Mouse (Mus musculus) stomach, embryonic 14.5 days (tissue): ENCODE data around the gene Gm10490. TPM values are rescaled to one million over a fixed set of nuclear protein-coding genes. Genes with fewer than 3 reads are reported as not detected.

Experiments
- ATAC-seq: fragments of 200-750 bp; cut with Nextera tagmentation; 2 replicates; pipeline ENCODE4 v1.8.0; 2017; ENCODE audit warnings: low read depth, moderate TSS enrichment; ENCODE audit not compliant: insufficient number of reproducible peaks, insufficient read depth, low FRiP score
- H3K27ac ChIP-seq: fragments of 300-500 bp; sonication (generic); 2 replicates; pipeline ENCODE4 v1.5.1; 2014; ENCODE audit warnings: mild to moderate bottlenecking, low read length, moderate library complexity, mixed read lengths
- H3K27me3 ChIP-seq: fragments of 300-500 bp; sonication (generic); 2 replicates; pipeline ENCODE4 v1.6.1; 2014; ENCODE audit warnings: low read length, control low read depth, mixed read lengths; ENCODE audit not compliant: control insufficient read depth, insufficient read depth
- H3K36me3 ChIP-seq: fragments of 300-500 bp; sonication (generic); 2 replicates; pipeline ENCODE4 v1.6.1; 2014; ENCODE audit warnings: mild to moderate bottlenecking, control low read depth, low read length, moderate library complexity, mixed read lengths; ENCODE audit not compliant: control insufficient read depth, insufficient read depth
- H3K4me1 ChIP-seq: fragments of 300-500 bp; sonication (generic); 2 replicates; pipeline ENCODE4 v1.6.1; 2014; ENCODE audit warnings: low read length, control low read depth, mixed read lengths; ENCODE audit not compliant: control insufficient read depth, insufficient read depth
- H3K4me2 ChIP-seq: fragments of 300-500 bp; sonication (generic); replicated peaks from 2 replicates; pipeline ENCODE4 v1.6.1; 2014; ENCODE audit warnings: low read depth, low read length, control low read depth
- H3K4me3 ChIP-seq: fragments of 300-500 bp; sonication (generic); 2 replicates; pipeline ENCODE4 v1.5.1; 2014; ENCODE audit warnings: low read depth, low read length, control low read depth
- H3K9ac ChIP-seq: fragments of 300-500 bp; sonication (generic); replicated peaks from 2 replicates; pipeline ENCODE4 v1.6.1; 2014; ENCODE audit warnings: low read depth, mild to moderate bottlenecking, control low read depth, low read length, moderate library complexity, mixed read lengths
- H3K9me3 ChIP-seq: fragments of 300-500 bp; sonication (generic); 2 replicates; pipeline ENCODE4 v1.6.1; 2016; ENCODE audit warnings: low read depth, low read length, control low read depth; ENCODE audit not compliant: control insufficient read depth
- WGBS: fragments of 180-500 bp; shearing (Covaris S2); extraction: QIAGEN DNeasy Blood & Tissue Kit; methylation state at CpG from one replicate; pipeline ENCODE4 v1.1.7; 2014; 5-methylcytosine and 5-hydroxymethylcytosine counted together
- polyA plus RNA-seq: library from polyadenylated mRNA; unstranded; fragments of >200 nt; fragmentation: Nextera tagmentation; extraction: Ambion mirVana; gene quantifications from 2 replicates; pipeline ENCODE4 v1.2.1, GENCODE M21; 2014

Gene Gm10490
- polyA plus RNA-seq, 1 experiment from 2014 or later = not detected

DNA sequence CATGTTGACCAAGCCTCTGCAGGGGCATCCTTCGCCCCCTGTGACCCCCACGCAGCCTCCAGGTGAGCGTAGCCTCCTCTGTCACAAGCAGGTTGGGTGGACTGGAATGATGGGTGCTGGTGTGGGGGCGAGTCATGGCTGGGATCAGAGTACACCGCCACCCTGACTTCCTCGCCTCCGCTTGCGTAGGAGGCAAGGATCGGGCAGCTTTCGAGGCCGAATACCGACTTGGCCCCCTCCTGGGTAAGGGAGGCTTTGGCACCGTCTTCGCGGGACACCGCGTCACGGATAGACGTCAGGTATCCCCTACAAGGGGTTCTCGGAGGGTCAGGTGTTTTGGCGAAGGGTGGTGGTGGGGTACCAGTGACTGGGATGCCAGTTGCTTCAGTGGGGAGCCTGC lies 30.8 kb upstream of the Gm10490 start:
- H3K36me3 ChIP-seq = peaks cover 2% of the 10 kb centered on the region; the same call in 1 of the 2 replicates
- H3K27me3 ChIP-seq = no peaks in the 10 kb centered on the region
- H3K27ac ChIP-seq = no peak overlapping the region
- peak overlapping the region; percentile 85 for H3K4me2 ChIP-seq
- H3K4me3 ChIP-seq = peak overlapping the region; percentile 35
- H3K4me1 ChIP-seq = no peaks in the 10 kb centered on the region
- H3K9ac ChIP-seq = no peak overlapping the region; the same call in 1 of the 2 replicates
- 25% methylated on average over 21 of the region's 21 CpGs for WGBS
- no peaks in the 10 kb centered on the region for H3K9me3 ChIP-seq
- ATAC-seq = peak; percentile 16; the same call in 1 of the 2 replicates

DNA sequence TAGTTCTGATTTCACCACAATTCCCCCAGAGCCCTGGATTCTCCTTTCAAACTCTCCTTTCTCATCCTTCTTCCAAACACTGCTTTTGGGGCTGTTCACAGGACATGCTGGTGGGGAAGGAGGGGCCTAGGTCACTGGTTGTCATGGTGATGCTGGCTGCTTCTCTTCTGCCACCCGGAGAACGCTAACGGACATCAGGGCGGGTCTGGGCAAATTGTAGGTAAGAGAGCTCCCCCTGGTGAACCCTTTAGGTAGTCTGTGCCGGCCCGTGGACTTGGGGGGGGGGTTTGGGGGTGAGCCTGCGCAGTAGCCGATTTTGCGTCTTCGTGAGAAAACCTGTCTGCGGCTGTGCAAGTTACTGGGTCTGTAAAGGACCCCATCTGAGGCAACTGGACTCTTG lies 29.5 kb upstream of the Gm10490 start:
- no peaks in the 10 kb centered on the region for H3K27me3 ChIP-seq
- H3K36me3 ChIP-seq = no peaks in the 10 kb centered on the region
- H3K4me3 ChIP-seq = no peak overlapping the region
- no peaks in the 10 kb centered on the region for H3K4me1 ChIP-seq
- H3K9ac ChIP-seq = no peak overlapping the region
- WGBS = 10% methylated on average over 11 of the region's 11 CpGs
- no peak; the same call in 1 of the 2 replicates for ATAC-seq
- H3K9me3 ChIP-seq = no peaks in the 10 kb centered on the region
- no peak overlapping the region for H3K27ac ChIP-seq
- H3K4me2 ChIP-seq = peak overlapping the region; percentile 28; the same call in 1 of the 2 replicates

DNA sequence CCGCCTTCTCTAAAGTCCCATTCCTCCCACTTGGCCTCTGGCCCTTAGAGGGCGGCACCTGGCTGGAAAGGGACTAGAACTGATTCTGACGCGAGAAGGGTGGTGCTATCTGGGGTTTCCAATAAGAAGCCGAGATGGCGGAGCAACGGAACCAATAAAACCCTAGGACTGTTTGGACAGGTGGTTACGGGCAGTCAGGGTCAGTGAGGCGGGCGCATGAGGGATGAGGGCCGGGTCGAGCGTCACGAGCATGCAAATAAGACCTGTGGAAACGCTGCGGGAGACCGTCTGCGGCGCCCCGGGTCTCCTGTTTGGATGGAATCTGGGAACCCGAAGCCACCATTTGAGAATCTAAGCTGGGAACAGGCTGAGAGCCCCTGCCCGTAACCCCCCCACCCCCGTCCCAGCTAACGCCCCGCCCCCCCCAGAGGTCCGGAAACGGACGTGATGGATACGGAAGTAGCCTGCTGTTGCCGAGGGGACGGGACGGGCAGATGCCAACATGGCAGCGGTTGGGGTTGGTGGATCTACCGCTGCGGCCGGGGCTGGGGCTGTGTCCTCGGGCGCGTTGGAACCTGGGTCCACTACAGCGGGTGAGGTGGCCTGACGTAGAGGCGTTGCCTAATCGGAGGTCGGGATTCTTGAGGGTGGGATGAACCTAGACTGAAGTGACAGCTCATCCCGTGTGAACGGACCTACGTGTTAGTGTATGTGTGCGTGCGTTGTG lies 25.3 kb upstream of the Gm10490 start, which contains the start of gene Slc35a2:
Gene Slc35a2, plus strand, starts transcription at position 188 of the 727 bp plus-strand sequence.
- 22% methylated on average over 49 of the region's 49 CpGs for WGBS

DNA sequence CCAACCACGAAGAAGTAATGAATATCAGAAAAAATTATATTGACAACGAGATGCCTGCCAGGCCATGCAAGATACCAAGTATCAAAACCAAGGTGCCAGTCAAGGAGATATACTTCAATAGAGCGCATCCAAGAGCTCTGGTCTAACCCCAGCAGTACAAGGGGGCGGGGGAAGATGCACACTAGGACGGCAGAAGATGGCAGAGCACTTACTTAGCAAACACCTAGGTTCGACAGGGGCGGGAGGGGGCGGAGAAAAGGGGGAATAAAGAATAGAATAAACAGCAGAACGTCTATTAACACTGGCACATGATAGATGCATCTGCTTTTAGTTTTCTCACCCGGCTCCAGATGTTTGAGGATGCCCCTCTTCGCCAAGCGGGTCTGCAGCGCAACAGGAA lies 11.1 kb upstream of the Gm10490 start:
- Histone ChIP-seq H3K27ac (no peak overlapping the region), H3K27me3 (no peaks in the 10 kb centered on the region), H3K9me3 (no peaks in the 10 kb centered on the region), H3K4me3 (peak overlapping the region; percentile 51), H3K4me1 (no peaks in the 10 kb centered on the region), H3K36me3 (no peaks in the 10 kb centered on the region; the same call in 1 of the 2 replicates), H3K9ac (peak overlapping the region; percentile 33; the same call in 1 of the 2 replicates), H3K4me2 (peak overlapping the region; percentile 45)
- ATAC-seq = no peak
- 32% methylated on average over 13 of the region's 13 CpGs for WGBS

More for the DNA sequence above, 25.3 kb upstream of the Gm10490 start, which contains the start of gene Slc35a2:
- Histone ChIP-seq H3K9ac (peak within 1 kb of the TSS; percentile 25), H3K4me2 (peak within 1 kb of the TSS; percentile 59), H3K4me1 (no peaks in the 10 kb centered on the region), H3K27me3 (no peaks in the 10 kb centered on the region), H3K9me3 (no peaks in the 10 kb centered on the region), H3K36me3 (no peaks in the 10 kb centered on the region), H3K4me3 (peak within 1 kb of the TSS; percentile 46), H3K27ac (peak within 1 kb of the TSS; percentile 67)
- ATAC-seq = peak; percentile 92

DNA sequence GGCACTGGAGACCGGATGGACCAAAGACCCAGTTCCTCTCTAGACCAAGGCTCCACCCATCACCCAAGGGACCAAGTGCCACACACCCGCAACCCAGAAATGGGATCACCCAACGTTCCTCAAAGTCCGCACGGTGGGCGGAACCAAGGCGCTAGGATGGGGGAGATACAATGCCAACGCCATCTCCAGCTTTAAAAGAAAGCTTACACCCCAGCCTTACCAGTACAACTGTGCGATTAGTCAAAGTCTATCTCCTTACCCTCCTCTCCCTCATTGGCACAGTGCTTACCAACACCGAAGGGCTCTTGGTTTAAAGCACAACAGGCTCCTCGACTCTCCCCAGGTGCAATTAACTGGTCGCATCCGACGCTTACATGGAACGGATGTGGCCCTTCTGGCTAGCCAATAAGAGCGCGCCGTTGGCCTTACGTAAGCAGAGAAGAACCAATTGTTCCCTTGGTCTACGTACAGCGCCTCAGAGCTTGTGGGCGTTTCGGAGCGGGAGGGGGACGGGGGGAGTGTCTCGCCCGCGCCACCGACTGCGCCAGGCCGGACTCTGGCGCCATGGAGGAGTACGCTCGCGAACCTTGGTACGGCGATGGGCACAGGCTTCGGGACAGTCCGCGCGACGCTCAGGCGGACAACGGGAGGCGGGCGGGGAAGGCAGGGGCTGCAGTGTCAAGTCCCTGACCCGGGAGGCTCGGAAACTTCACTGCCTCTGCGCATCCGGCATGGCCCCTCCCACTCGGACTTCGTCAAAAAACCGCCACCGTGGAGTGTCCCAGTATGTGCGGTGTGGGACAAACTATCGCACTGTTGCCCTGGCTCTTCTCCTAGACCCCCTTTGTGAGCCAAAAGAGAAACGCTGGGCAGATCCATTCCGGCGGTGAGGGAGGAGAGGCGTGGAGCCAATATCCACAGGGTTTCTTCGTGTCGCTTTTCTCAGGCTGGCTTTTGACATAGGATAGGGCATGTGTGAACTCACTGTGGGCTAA lies 10.2 kb upstream of the Gm10490 start, which contains the start of the genes Pqbp1 and Timm17b:
Gene Pqbp1, minus strand, starts transcription at position 390 of the 995 bp plus-strand sequence.
Gene Timm17b, plus strand, starts transcription at position 478 of the 995 bp plus-strand sequence.
- Histone ChIP-seq H3K4me1 (no peaks in the 10 kb centered on the region), H3K27ac (peak within 1 kb of the TSS; percentile 71; the same call in 1 of the 2 replicates), H3K4me2 (peak within 1 kb of the TSS; percentile 45), H3K9me3 (no peaks in the 10 kb centered on the region), H3K27me3 (no peaks in the 10 kb centered on the region), H3K4me3 (peak within 1 kb of the TSS; percentile 51), H3K9ac (peak within 1 kb of the TSS; percentile 53), H3K36me3 (no peaks in the 10 kb centered on the region; the same call in 1 of the 2 replicates)
- 13% methylated on average over 62 of the region's 62 CpGs for WGBS
- peak; percentile 99 for ATAC-seq

DNA sequence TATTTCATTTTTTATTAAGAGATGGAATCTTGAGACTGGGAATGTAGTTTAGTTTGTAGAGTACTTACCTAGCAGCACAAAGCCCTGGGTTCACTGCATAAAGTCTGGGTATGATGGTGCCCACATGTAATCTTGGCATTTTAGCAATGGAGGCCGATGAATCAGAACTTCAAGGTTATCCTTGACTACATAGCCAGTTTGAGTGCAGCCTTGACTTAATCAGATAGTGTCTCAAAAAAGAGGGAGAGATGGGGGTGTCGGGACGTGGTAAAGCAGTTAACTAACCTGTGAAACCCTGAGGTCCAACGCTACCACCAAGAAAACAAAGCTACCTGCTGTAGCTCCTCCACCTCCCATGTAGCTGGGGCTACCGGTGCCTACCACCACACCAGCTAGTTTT lies 4.9 kb upstream of the Gm10490 start:
- H3K9ac ChIP-seq = no peak overlapping the region
- peaks cover 8% of the 10 kb centered on the region; the same call in 1 of the 2 replicates for H3K36me3 ChIP-seq
- no peak overlapping the region for H3K4me3 ChIP-seq
- H3K4me2 ChIP-seq = no peak overlapping the region
- no peaks in the 10 kb centered on the region for H3K4me1 ChIP-seq
- 90% methylated on average over 5 of the region's 5 CpGs for WGBS
- H3K9me3 ChIP-seq = no peaks in the 10 kb centered on the region
- no peak overlapping the region for H3K27ac ChIP-seq
- ATAC-seq = no peak
- H3K27me3 ChIP-seq = no peaks in the 10 kb centered on the region

DNA sequence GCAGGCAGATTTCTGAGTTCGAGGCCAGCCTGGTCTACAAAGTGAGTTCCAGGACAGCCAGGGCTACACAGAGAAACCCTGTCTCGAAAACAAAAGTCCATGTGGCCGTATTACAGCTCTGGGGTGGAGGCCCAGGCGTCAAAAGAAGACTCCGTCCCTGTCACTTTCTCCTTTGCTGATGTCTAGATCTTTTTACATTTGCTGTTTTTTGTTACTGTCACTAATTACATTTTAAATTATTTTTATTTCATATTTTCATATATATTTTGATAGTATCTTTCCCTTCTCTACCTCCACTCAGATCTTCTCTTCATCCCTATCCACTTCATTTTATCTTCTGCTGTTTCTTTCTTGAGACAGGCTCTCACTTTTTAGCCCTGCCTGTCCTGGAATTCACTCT lies 1.6 kb upstream of the Gm10490 start, which contains the start of gene Gm10491:
Gene Gm10491, minus strand, starts transcription at position 101 of the 400 bp plus-strand sequence.
- H3K36me3 ChIP-seq = peaks cover 8% of the 10 kb centered on the region; the same call in 1 of the 2 replicates
- H3K4me3 ChIP-seq = no peak within 1 kb of the TSS
- H3K9me3 ChIP-seq = no peaks in the 10 kb centered on the region
- 90% methylated on average over 5 of the region's 5 CpGs for WGBS
- no peaks in the 10 kb centered on the region for H3K27me3 ChIP-seq
- no peak within 1 kb of the TSS for H3K9ac ChIP-seq
- H3K4me2 ChIP-seq = no peak within 1 kb of the TSS
- no peaks in the 10 kb centered on the region for H3K4me1 ChIP-seq
- H3K27ac ChIP-seq = no peak within 1 kb of the TSS
- no peak for ATAC-seq

DNA sequence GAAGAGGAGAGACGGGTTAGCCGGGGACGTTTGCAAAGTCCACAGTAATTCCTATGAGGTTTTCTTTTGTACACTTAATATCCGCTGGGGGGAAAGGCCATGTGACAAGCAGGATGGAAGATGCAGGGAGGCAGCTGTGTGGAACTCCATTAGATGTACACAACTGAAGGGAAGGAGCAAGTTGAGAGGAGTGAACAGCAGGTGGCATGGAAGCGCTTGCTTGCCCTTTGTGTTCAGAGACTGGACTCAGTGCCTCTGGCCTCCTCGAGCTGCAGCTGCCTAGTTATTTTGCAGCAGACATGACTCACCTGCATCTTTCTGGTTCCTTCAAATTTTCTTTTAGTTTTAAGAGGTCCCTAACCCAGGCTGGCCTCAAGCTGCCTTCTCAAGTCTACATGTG lies 1.1 kb downstream of the Gm10490 start:
- no peak for ATAC-seq
- Histone ChIP-seq H3K27me3 (no peaks in the 10 kb centered on the region), H3K4me1 (no peaks in the 10 kb centered on the region), H3K4me3 (no peak overlapping the region), H3K36me3 (peaks cover 8% of the 10 kb centered on the region; the same call in 1 of the 2 replicates), H3K9ac (no peak overlapping the region), H3K27ac (no peak overlapping the region), H3K4me2 (no peak overlapping the region), H3K9me3 (no peaks in the 10 kb centered on the region)
- 50% methylated on average over 6 of the region's 6 CpGs for WGBS
